Mouse (Mus musculus): ENCODE measurements around the gene Gm21958. TPM values are rescaled to one million over a fixed set of nuclear protein-coding genes. Genes with fewer than 3 reads are reported as not detected.

Gene Gm21958
- not detected in 2 replicates for polyA plus RNA-seq (2016; fragmentation: Nextera tagmentation; extraction: Ambion mirVana)

- Histone ChIP-seq H3K4me2 (no peak within 1 kb of the TSS), H3K4me3 (no peak within 1 kb of the TSS), H3K36me3 (peaks cover 86% of the 10 kb centered on the region), H3K9ac (no peak within 1 kb of the TSS), H3K9me3 (replicated peaks) (no peaks in the 10 kb centered on the region), H3K27ac (no peak within 1 kb of the TSS), H3K27me3 (replicated peaks) (no peaks in the 10 kb centered on the region), H3K4me1 (no peaks in the 10 kb centered on the region)
- WGBS (ENCODE audit: insufficient replicate concordance): 81% methylated on average over 6 of the region's 6 CpGs
- ATAC-seq: no peak
Measured at GRCm38 (mm10) chr3:54714253-54714652, at the start of gene Gm21958. Gm21958 (minus strand) TSS chr3:54714353.

GRCm38 (mm10) chr3:54761258-54761657, 47.1 kb upstream of the Gm21958 start:
- Histone ChIP-seq H3K36me3 (no peaks in the 10 kb centered on the region), H3K9ac (no peak overlapping the region), H3K9me3 (replicated peaks) (no peaks in the 10 kb centered on the region; the same call in 1 of the 2 replicates), H3K4me1 (no peaks in the 10 kb centered on the region), H3K4me2 (no peak overlapping the region), H3K27ac (no peak overlapping the region), H3K4me3 (no peak overlapping the region), H3K27me3 (replicated peaks) (peaks cover 15% of the 10 kb centered on the region)
- WGBS (ENCODE audit: insufficient replicate concordance): 60% methylated on average over 1 of the region's 1 CpGs
- no peak for ATAC-seq

- H3K9me3 ChIP-seq (replicated peaks): no peaks in the 10 kb centered on the region; the same call in 1 of the 2 replicates
- no peaks in the 10 kb centered on the region for H3K36me3 ChIP-seq
- no peak overlapping the region for H3K9ac ChIP-seq
- no peak for ATAC-seq
- H3K27ac ChIP-seq: no peak overlapping the region
- peaks cover 22% of the 10 kb centered on the region for H3K27me3 ChIP-seq (replicated peaks)
- 0 out of 2 replicates have a peak, but pooled peaks cover 3% of the 10 kb centered on the region for H3K4me1 ChIP-seq
- 61% methylated on average over 15 of the region's 15 CpGs for WGBS (ENCODE audit: insufficient replicate concordance)
- no peak overlapping the region for H3K4me3 ChIP-seq
- H3K4me2 ChIP-seq: no peak overlapping the region
Measured at GRCm38 (mm10) chr3:54760321-54761115, 46.4 kb upstream of the Gm21958 start.

GRCm38 (mm10) chr3:54759211-54759610, 45.1 kb upstream of the Gm21958 start:
- no peak overlapping the region for H3K27ac ChIP-seq
- no peaks in the 10 kb centered on the region for H3K36me3 ChIP-seq
- H3K9ac ChIP-seq: no peak overlapping the region
- ATAC-seq: no peak
- H3K4me3 ChIP-seq: no peak overlapping the region
- no peak overlapping the region for H3K4me2 ChIP-seq
- 0 out of 2 replicates have a peak, but pooled peaks cover 7% of the 10 kb centered on the region for H3K4me1 ChIP-seq
- 69% methylated on average over 9 of the region's 9 CpGs for WGBS (ENCODE audit: insufficient replicate concordance)
- H3K9me3 ChIP-seq (replicated peaks): no peaks in the 10 kb centered on the region; the same call in 1 of the 2 replicates
- H3K27me3 ChIP-seq (replicated peaks): peaks cover 35% of the 10 kb centered on the region

GRCm38 (mm10) chr3:54757446-54757845, 43.3 kb upstream of the Gm21958 start:
- 78% methylated on average over 8 of the region's 8 CpGs for WGBS (ENCODE audit: insufficient replicate concordance)
- H3K4me1 ChIP-seq: 0 out of 2 replicates have a peak, but pooled peaks cover 7% of the 10 kb centered on the region
- ATAC-seq: no peak
- no peak overlapping the region for H3K4me2 ChIP-seq
- no peak overlapping the region for H3K9ac ChIP-seq
- H3K36me3 ChIP-seq: no peaks in the 10 kb centered on the region
- H3K9me3 ChIP-seq (replicated peaks): no peaks in the 10 kb centered on the region; the same call in 1 of the 2 replicates
- H3K27ac ChIP-seq: no peak overlapping the region
- no peak overlapping the region for H3K4me3 ChIP-seq
- peaks cover 38% of the 10 kb centered on the region for H3K27me3 ChIP-seq (replicated peaks)

- no peaks in the 10 kb centered on the region for H3K9me3 ChIP-seq (replicated peaks)
- peak overlapping the region; percentile 72 for H3K4me2 ChIP-seq
- H3K4me1 ChIP-seq: 0 out of 2 replicates have a peak, but pooled peaks cover 7% of the 10 kb centered on the region
- WGBS (ENCODE audit: insufficient replicate concordance): 6% methylated on average over 11 of the region's 11 CpGs
- H3K36me3 ChIP-seq: peaks cover 4% of the 10 kb centered on the region
- no peak overlapping the region for H3K27ac ChIP-seq
- no peak for ATAC-seq
- H3K27me3 ChIP-seq (replicated peaks): peaks cover 38% of the 10 kb centered on the region
- no peak overlapping the region for H3K9ac ChIP-seq
- H3K4me3 ChIP-seq: peak overlapping the region; percentile 52
Measured at GRCm38 (mm10) chr3:54756058-54756457, 41.9 kb upstream of the Gm21958 start.

GRCm38 (mm10) chr3:54755145-54756041, 41.2 kb upstream of the Gm21958 start, which contains the start of gene Smad9:
Smad9 (plus strand) TSS chr3:54755582.
- Histone ChIP-seq H3K9ac (no peak within 1 kb of the TSS; the same call in 1 of the 2 replicates), H3K27me3 (replicated peaks) (peaks cover 38% of the 10 kb centered on the region), H3K4me1 (0 out of 2 replicates have a peak, but pooled peaks cover 7% of the 10 kb centered on the region), H3K27ac (no peak within 1 kb of the TSS), H3K9me3 (replicated peaks) (no peaks in the 10 kb centered on the region), H3K4me2 (peak within 1 kb of the TSS; percentile 72), H3K4me3 (peak within 1 kb of the TSS; percentile 52), H3K36me3 (peaks cover 11% of the 10 kb centered on the region)
- WGBS (ENCODE audit: insufficient replicate concordance): 3% methylated on average over 66 of the region's 66 CpGs
- ATAC-seq: peak; percentile 51; the same call in 1 of the 2 replicates

- no peak overlapping the region for H3K27ac ChIP-seq
- H3K9me3 ChIP-seq (replicated peaks): no peaks in the 10 kb centered on the region
- 0 out of 2 replicates have a peak, but pooled peaks cover 7% of the 10 kb centered on the region for H3K4me1 ChIP-seq
- H3K4me2 ChIP-seq: no peak overlapping the region
- ATAC-seq: no peak
- peaks cover 38% of the 10 kb centered on the region for H3K27me3 ChIP-seq (replicated peaks)
- WGBS (ENCODE audit: insufficient replicate concordance): 55% methylated on average over 4 of the region's 4 CpGs
- peaks cover 31% of the 10 kb centered on the region for H3K36me3 ChIP-seq
- no peak overlapping the region for H3K4me3 ChIP-seq
- no peak overlapping the region for H3K9ac ChIP-seq
Measured at GRCm38 (mm10) chr3:54753411-54753810, 39.3 kb upstream of the Gm21958 start.

- WGBS (ENCODE audit: insufficient replicate concordance): 57% methylated on average over 5 of the region's 5 CpGs
- no peaks in the 10 kb centered on the region for H3K9me3 ChIP-seq (replicated peaks)
- no peak overlapping the region for H3K9ac ChIP-seq
- H3K4me3 ChIP-seq: no peak overlapping the region
- no peaks in the 10 kb centered on the region for H3K4me1 ChIP-seq
- H3K27ac ChIP-seq: no peak overlapping the region
- no peak overlapping the region for H3K4me2 ChIP-seq
- H3K27me3 ChIP-seq (replicated peaks): no peaks in the 10 kb centered on the region
- 0 out of 2 replicates have a peak, but pooled peaks have one; percentile 44 for ATAC-seq
- peaks cover 99% of the 10 kb centered on the region for H3K36me3 ChIP-seq
Measured at GRCm38 (mm10) chr3:54745799-54746198, 31.6 kb upstream of the Gm21958 start.

GRCm38 (mm10) chr3:54741965-54742364, 27.8 kb upstream of the Gm21958 start:
- H3K4me3 ChIP-seq: no peak overlapping the region
- H3K4me1 ChIP-seq: 0 out of 2 replicates have a peak, but pooled peaks cover 3% of the 10 kb centered on the region
- no peak overlapping the region for H3K4me2 ChIP-seq
- H3K27me3 ChIP-seq (replicated peaks): no peaks in the 10 kb centered on the region
- ATAC-seq: no peak
- H3K9me3 ChIP-seq (replicated peaks): no peaks in the 10 kb centered on the region
- peaks cover 91% of the 10 kb centered on the region for H3K36me3 ChIP-seq
- H3K27ac ChIP-seq: no peak overlapping the region
- no peak overlapping the region for H3K9ac ChIP-seq
- 89% methylated on average over 11 of the region's 11 CpGs for WGBS (ENCODE audit: insufficient replicate concordance)

GRCm38 (mm10) chr3:54737317-54737716, 23.2 kb upstream of the Gm21958 start:
- 88% methylated on average over 8 of the region's 8 CpGs for WGBS (ENCODE audit: insufficient replicate concordance)
- ATAC-seq: no peak
- peaks cover 58% of the 10 kb centered on the region for H3K36me3 ChIP-seq

More at GRCm38 (mm10) chr3:54737317-54737716, 23.2 kb upstream of the Gm21958 start:
- Histone ChIP-seq H3K4me2 (no peak overlapping the region), H3K4me3 (no peak overlapping the region), H3K9ac (no peak overlapping the region), H3K9me3 (replicated peaks) (no peaks in the 10 kb centered on the region), H3K27ac (no peak overlapping the region), H3K4me1 (peaks cover 31% of the 10 kb centered on the region), H3K27me3 (replicated peaks) (no peaks in the 10 kb centered on the region)

Measured in liver, embryonic 12.5 days (tissue).